Mouse (Mus musculus) forebrain, embryonic 14.5 days (tissue): ENCODE measurements around the gene Mybph. TPM values are rescaled to one million over a fixed set of nuclear protein-coding genes. Genes with fewer than 3 reads are reported as not detected.

Source experiments
- ATAC-seq: fragments of 200-750 bp; cut with Nextera tagmentation; 2 replicates; pipeline ENCODE4 v1.8.0; 2017; ENCODE audit warnings: mild to moderate bottlenecking, moderate library complexity
- DNase-seq: peaks from one replicate; pipeline ENCODE4 v3.0.0-alpha.2; 2015; ENCODE audit warnings: low spot score
- H3K27ac ChIP-seq: fragments of 300-500 bp; sonication (generic); 2 replicates; pipeline ENCODE4 v1.5.1; 2014; ENCODE audit warnings: low read depth, mild to moderate bottlenecking, control low read depth, low read length, moderate library complexity
- H3K27me3 ChIP-seq: fragments of 300-500 bp; sonication (generic); replicated peaks from 2 replicates; pipeline ENCODE4 v1.6.1; 2014; ENCODE audit warnings: low read length, control low read depth, mixed read lengths; ENCODE audit not compliant: control insufficient read depth, insufficient read depth
- H3K36me3 ChIP-seq: fragments of 300-500 bp; sonication (generic); 2 replicates; pipeline ENCODE4 v1.6.1; 2014; ENCODE audit warnings: low read length, control low read depth; ENCODE audit not compliant: control insufficient read depth, insufficient read depth
- H3K4me1 ChIP-seq: fragments of 300-500 bp; sonication (generic); 2 replicates; pipeline ENCODE4 v1.6.1; 2014; ENCODE audit warnings: antibody characterized with exemption, low read length, control low read depth; ENCODE audit not compliant: control insufficient read depth, insufficient read depth
- H3K4me2 ChIP-seq: fragments of 300-500 bp; sonication (generic); 2 replicates; pipeline ENCODE4 v1.6.1; 2014; ENCODE audit warnings: mild to moderate bottlenecking, control low read depth, low read length
- H3K4me3 ChIP-seq: fragments of 300-500 bp; sonication (generic); 2 replicates; pipeline ENCODE4 v1.5.1; 2014; ENCODE audit warnings: low read depth, low read length, control low read depth
- H3K9ac ChIP-seq: fragments of 300-500 bp; sonication (generic); 2 replicates; pipeline ENCODE4 v1.6.1; 2014; ENCODE audit warnings: mild to moderate bottlenecking, low read length, control low read depth, moderate library complexity
- H3K9me3 ChIP-seq: fragments of 300-500 bp; sonication (generic); replicated peaks from 2 replicates; pipeline ENCODE4 v1.6.1; 2016; ENCODE audit warnings: low read length, control low read depth, mixed read lengths; ENCODE audit not compliant: control insufficient read depth
- WGBS: fragments of 180-500 bp; shearing (Covaris S2); extraction: QIAGEN DNeasy Blood & Tissue Kit; methylation state at CpG from one replicate; pipeline ENCODE4 v1.1.7; 2014; 5-methylcytosine and 5-hydroxymethylcytosine counted together
- polyA plus RNA-seq: library from polyadenylated mRNA; unstranded; fragments of >200 nt; fragmentation: Nextera tagmentation; extraction: Ambion mirVana; gene quantifications from 2 replicates; pipeline ENCODE4 v1.2.1, GENCODE M21; 2014

Gene Mybph
- polyA plus RNA-seq, 1 experiment from 2014 or later: 0.10 TPM

DNA sequence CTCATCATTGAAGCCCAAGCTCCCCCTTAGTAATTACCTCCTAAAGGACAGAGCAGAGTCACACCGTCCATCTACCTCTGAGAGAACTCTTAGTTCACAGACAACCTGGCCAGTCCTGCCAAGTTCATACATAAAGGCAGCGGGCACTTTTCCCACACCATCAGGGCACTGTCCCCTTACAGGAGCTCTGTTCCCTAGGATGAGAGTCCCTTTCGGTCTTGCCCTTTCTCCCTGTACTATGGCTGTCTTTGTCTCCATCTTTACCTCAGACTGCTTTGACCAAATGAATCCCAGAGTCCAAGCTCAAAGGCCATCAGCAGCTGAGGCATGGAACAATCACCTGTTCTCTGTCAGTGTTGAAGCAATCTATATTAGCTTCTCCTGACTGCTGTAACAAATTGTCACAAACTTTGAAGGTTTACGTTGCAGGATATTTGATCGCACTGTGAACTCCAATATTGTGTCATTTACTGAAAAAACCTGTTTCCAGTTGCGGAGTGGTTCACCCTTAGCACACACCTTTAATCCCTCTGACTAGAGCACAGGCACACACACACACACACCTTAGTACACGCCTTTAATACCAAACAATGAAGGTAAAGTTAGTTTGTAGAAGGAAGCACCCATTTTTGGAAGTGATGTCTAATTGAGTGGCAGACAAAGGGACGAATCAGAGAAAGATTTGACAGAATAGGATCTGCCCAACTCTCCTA is 24.1 kb upstream of the Mybph start:
- 89% methylated on average over 8 of the region's 8 CpGs for WGBS

DNA sequence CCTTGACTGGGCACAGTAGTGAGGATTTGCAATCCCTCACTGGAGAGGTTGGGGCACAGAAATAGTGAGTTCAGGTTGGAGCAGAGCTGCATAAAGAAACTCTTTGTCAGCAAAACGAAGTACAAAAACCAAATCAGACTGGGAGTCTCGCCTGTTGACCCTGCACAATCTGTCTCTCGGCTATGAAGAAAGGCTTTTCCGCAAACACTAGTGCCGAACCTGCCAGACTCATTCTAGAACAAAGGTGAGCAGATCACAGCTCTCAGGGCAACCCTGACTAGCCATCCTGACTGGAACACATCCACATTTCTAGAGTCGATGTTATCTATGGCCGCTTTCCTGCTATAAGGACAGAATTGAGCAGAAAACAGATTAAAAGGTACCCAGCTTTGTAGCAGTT is 20.2 kb upstream of the Mybph start:
- Histone ChIP-seq H3K4me2 (no peak overlapping the region), H3K9ac (no peak overlapping the region), H3K27me3 (no peaks in the 10 kb centered on the region), H3K4me1 (no peaks in the 10 kb centered on the region), H3K9me3 (no peaks in the 10 kb centered on the region), H3K4me3 (no peak overlapping the region), H3K36me3 (no peaks in the 10 kb centered on the region), H3K27ac (no peak overlapping the region)
- DNase-seq (no peak), ATAC-seq (no peak)
- 57% methylated on average over 7 of the region's 7 CpGs for WGBS

More for the DNA sequence above, 24.1 kb upstream of the Mybph start:
- H3K4me2 ChIP-seq: no peak overlapping the region
- no peaks in the 10 kb centered on the region for H3K36me3 ChIP-seq
- H3K27ac ChIP-seq: no peak overlapping the region
- H3K9ac ChIP-seq: no peak overlapping the region
- H3K4me1 ChIP-seq: no peaks in the 10 kb centered on the region
- no peaks in the 10 kb centered on the region for H3K9me3 ChIP-seq
- H3K4me3 ChIP-seq: no peak overlapping the region
- ATAC-seq: no peak
- DNase-seq: no peak
- H3K27me3 ChIP-seq: no peaks in the 10 kb centered on the region

DNA sequence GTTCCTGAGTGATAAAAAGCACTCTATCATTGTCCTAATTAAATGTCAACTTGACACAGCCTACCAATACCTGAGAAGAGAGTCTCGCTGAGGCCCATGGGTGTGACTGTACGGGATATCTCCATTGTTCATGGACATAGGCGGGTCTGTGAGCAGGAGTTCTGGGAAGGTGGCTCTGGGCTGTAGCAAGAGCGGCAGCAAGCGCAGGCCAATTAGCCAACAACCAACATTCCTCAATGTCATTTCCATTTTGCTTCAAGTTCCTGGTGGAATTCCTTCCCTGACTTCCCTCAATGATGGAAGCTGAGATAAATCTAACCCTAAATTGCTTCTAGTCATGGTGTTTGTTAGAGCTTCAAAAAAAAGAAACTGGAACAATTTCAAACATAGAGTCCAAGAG is 15.3 kb upstream of the Mybph start:
- Histone ChIP-seq H3K4me2 (no peak overlapping the region), H3K9me3 (no peaks in the 10 kb centered on the region), H3K27me3 (no peaks in the 10 kb centered on the region), H3K4me1 (no peaks in the 10 kb centered on the region), H3K9ac (no peak overlapping the region), H3K27ac (no peak overlapping the region), H3K36me3 (no peaks in the 10 kb centered on the region), H3K4me3 (no peak overlapping the region)
- WGBS: 90% methylated on average over 5 of the region's 5 CpGs
- ATAC-seq (no peak), DNase-seq (no peak)

DNA sequence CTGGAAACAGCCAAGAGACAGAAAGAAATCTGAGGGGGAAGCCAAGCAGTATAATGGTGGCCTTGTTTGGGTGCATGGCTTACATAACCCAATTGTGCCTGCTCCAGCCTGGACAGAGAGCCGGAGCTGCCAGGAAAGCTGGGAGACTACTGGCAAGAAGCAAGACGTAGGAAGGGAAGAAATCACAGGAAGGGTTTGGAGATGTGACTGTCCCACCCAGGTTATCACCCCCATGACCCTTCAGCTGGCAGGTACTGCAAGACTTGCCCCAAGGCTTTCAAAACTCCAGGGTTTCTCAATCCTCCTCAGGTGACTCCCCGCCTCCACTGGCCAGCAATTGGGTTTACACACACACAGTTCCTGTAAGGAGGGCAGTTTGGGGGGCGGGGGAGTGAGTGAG is 11.2 kb upstream of the Mybph start, which contains the start of gene Chil1:
Chil1 (plus strand) TSS at position 152 of the 400 bp plus-strand sequence.
- H3K9ac ChIP-seq: 0 out of 2 replicates have a peak within 1 kb of the TSS, but pooled peaks have one; percentile 13
- H3K27me3 ChIP-seq: no peaks in the 10 kb centered on the region
- H3K4me3 ChIP-seq: no peak within 1 kb of the TSS
- no peaks in the 10 kb centered on the region for H3K9me3 ChIP-seq
- 39% methylated on average over 4 of the region's 4 CpGs for WGBS
- ATAC-seq: no peak
- H3K4me1 ChIP-seq: no peaks in the 10 kb centered on the region
- H3K27ac ChIP-seq: no peak within 1 kb of the TSS
- DNase-seq: no peak
- no peak within 1 kb of the TSS for H3K4me2 ChIP-seq
- H3K36me3 ChIP-seq: no peaks in the 10 kb centered on the region

DNA sequence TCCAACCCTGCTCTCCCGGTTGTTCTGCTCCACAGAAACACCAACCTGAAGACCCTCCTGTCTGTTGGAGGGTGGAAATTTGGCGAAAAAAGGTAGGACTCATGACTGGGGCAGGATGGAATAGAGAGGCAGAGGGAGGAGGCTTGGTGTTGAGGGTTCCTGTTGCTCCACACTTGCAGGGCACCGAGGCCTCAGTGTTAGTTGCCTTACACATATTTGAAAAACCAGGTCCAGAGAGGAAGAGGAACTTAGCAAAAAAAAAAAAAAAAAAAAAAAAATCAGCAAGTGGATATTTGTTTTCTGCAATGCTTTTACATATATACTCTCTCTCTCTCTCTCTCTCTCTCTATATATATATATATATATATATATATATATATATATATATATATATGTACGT is 9.2 kb upstream of the Mybph start:
- H3K27me3 ChIP-seq: no peaks in the 10 kb centered on the region
- H3K4me1 ChIP-seq: peaks cover 8% of the 10 kb centered on the region
- 92% methylated on average over 4 of the region's 4 CpGs for WGBS
- H3K36me3 ChIP-seq: no peaks in the 10 kb centered on the region
- DNase-seq (no peak), ATAC-seq (no peak)
- no peak overlapping the region for H3K4me2 ChIP-seq
- H3K27ac ChIP-seq: no peak overlapping the region
- no peak overlapping the region for H3K4me3 ChIP-seq
- no peaks in the 10 kb centered on the region for H3K9me3 ChIP-seq
- H3K9ac ChIP-seq: no peak overlapping the region

DNA sequence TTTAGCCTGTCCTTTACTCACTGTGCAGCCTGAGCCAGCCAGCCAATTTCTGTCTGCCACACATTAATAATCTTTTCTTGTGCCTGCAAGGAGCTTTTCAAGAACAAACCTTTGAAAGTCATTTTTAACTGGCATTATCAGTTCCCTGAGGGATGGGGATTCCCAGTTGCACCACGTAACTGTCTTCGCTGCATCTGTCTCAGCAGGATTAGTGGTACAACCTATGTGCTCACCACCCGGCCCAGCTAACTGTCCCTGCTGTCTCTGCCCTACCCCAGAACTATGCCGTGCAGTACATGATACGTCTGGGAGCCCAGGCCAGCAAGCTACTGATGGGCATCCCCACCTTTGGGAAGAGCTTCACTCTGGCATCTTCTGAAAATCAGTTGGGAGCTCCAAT is 5.0 kb upstream of the Mybph start:
- H3K4me1 ChIP-seq: peaks cover 10% of the 10 kb centered on the region
- H3K27me3 ChIP-seq: no peaks in the 10 kb centered on the region
- no peak for DNase-seq
- no peak overlapping the region for H3K4me3 ChIP-seq
- H3K9me3 ChIP-seq: no peaks in the 10 kb centered on the region
- H3K27ac ChIP-seq: no peak overlapping the region; the same call in 1 of the 2 replicates
- no peak overlapping the region for H3K4me2 ChIP-seq
- H3K9ac ChIP-seq: no peak overlapping the region
- 79% methylated on average over 5 of the region's 5 CpGs for WGBS
- ATAC-seq: no peak
- H3K36me3 ChIP-seq: no peaks in the 10 kb centered on the region

DNA sequence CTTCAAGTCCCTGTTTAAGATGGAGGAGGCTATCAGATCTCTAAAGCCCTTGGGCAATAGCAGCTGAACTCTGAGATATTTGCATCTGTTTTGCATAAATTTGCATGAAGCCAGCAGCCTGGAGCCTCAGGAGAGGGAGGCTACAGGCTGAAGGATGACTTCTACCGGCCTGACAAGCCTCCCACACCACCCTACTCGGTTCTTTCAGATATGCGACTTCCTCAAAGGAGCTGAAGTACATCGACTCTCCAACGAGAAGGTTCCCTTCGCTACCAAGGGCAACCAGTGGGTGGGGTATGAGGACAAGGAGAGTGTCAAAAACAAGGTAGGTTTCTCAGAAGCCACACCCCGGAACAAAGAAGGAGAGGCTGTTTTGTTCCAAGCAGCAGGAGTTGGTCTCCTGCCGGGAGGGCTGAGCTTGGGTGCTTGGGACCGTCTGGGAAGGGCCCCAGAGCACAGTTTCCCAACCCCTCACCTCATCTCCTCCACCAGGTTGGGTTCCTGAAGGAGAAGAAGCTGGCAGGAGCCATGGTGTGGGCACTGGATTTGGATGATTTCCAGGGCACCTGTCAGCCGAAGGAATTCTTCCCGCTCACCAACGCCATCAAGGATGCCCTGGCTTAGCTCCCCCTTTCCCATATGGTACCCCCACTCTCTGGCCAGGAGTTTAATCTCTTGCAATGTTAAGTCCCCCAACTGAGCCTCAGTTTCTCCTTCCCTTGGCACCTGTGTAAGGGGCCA is 4.1 kb upstream of the Mybph start:
- Histone ChIP-seq H3K4me1 (peaks cover 10% of the 10 kb centered on the region), H3K27ac (no peak overlapping the region), H3K27me3 (no peaks in the 10 kb centered on the region), H3K4me2 (no peak overlapping the region), H3K9ac (no peak overlapping the region), H3K4me3 (no peak overlapping the region), H3K9me3 (no peaks in the 10 kb centered on the region), H3K36me3 (no peaks in the 10 kb centered on the region)
- ATAC-seq: peak; percentile 72
- WGBS: 21% methylated on average over 12 of the region's 12 CpGs
- peak; percentile 52 for DNase-seq

DNA sequence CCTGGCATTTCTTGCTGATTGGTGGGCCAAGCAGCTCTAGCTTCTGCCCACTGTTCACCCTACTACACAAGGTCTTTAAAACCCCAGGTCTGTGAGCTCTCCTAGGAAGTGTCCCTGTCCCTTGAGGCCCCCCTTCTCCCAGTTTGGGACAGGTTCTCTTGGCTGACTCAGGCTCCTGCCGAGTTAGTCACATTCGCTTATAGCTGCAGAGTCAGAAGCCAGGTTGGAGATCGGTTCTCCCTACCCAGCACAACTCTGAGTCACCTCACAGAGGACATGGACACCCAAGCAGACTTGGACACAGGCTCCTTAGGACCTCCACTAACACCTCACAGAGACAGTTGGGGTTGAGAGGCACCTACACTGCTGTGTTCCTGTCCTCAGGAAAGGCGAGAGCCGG is 2.1 kb upstream of the Mybph start:
- H3K4me3 ChIP-seq: no peak overlapping the region
- H3K27ac ChIP-seq: no peak overlapping the region
- no peak for DNase-seq
- no peaks in the 10 kb centered on the region for H3K9me3 ChIP-seq
- no peak overlapping the region for H3K4me2 ChIP-seq
- no peak for ATAC-seq
- WGBS: 91% methylated on average over 5 of the region's 5 CpGs
- no peaks in the 10 kb centered on the region for H3K27me3 ChIP-seq
- peaks cover 20% of the 10 kb centered on the region for H3K4me1 ChIP-seq
- no peak overlapping the region for H3K9ac ChIP-seq
- H3K36me3 ChIP-seq: no peaks in the 10 kb centered on the region

DNA sequence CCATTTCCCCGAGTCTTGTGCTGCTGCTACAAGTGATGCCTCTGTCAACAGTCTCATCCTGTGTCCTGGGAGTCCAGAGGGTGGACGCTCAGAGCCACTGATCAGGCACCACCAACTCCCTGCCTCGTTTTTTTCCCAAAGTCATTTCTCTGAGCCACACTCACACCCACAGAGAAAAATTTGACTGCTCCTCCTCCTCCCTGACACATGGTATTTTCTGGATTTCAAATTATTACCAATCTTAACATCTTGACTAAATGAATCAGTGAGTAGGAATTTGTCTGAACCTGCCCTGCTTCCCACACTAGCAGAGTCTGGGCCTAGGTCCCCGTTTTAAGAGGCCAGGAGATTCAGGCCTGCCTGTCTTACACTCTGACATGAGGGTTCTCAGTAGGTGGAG is 1.2 kb upstream of the Mybph start:
- no peak overlapping the region for H3K4me2 ChIP-seq
- H3K36me3 ChIP-seq: no peaks in the 10 kb centered on the region
- ATAC-seq (no peak), DNase-seq (no peak)
- no peak overlapping the region for H3K4me3 ChIP-seq
- WGBS: 71% methylated on average over 4 of the region's 4 CpGs
- no peak overlapping the region for H3K9ac ChIP-seq
- H3K27me3 ChIP-seq: no peaks in the 10 kb centered on the region
- peaks cover 20% of the 10 kb centered on the region for H3K4me1 ChIP-seq
- no peak overlapping the region for H3K27ac ChIP-seq
- no peaks in the 10 kb centered on the region for H3K9me3 ChIP-seq
